ENCODE assay signal across 18 mouse cellular contexts in genomic region chr7:80123672-80124071, GRCm38 (mm10). TPM values are rescaled to one million over a fixed set of nuclear protein-coding genes. Genes with fewer than 3 reads are reported as not detected.
DNase-seq lines count a peak whose midpoint lies in the region; ATAC-seq and TF ChIP-seq lines count a peak whose summit lies in the region.
"Had no signal": no experiment of that assay in that cellular context is flagged by ENCODE, and none has a peak within 500 bp of the region (broad histone marks: within the 10 kb centered on the region; RNA-seq: fewer than 3 reads in every experiment).

No protein-coding gene starts in this region.

- 0 out of 2 replicates have a peak overlapping the region, but pooled peaks have one; percentile 17 for H3K27ac ChIP-seq in heart, embryonic 15.5 days
- peak overlapping the region; percentile 80 for H3K27ac ChIP-seq in thymus, adult 2 months (ENCODE audit: control insufficient read depth, insufficient read depth, low read length)
- H3K27ac ChIP-seq: embryonic facial prominence, embryonic 13.5 days; forebrain, embryonic 13.5 days; hindbrain, embryonic 10.5 days; hindbrain, embryonic 14.5 days had no signal

- H3K9ac ChIP-seq in heart, embryonic 15.5 days, result no peak overlapping the region
- H3K9ac ChIP-seq: embryonic facial prominence, embryonic 13.5 days; forebrain, embryonic 13.5 days; forebrain, postnatal 0 days; hindbrain, embryonic 14.5 days had no signal

- H3K27me3 ChIP-seq in heart, embryonic 15.5 days, result no peaks in the 10 kb centered on the region
- H3K27me3 ChIP-seq in thymus, adult 2 months (ENCODE audit: control insufficient read depth, insufficient read depth, low read length), result no peaks in the 10 kb centered on the region
- H3K27me3 ChIP-seq: CH12.LX; embryonic facial prominence, embryonic 13.5 days; forebrain, embryonic 13.5 days had no signal

- DNase-seq in heart, adult 8-10 months (ENCODE audit: low spot score), result no peak
- DNase-seq in thymus, adult 2 months, result no peak
- no peak for DNase-seq in thymus, adult 18-20 months
- DNase-seq in kidney, postnatal 25 days, result no peak
- no peak for DNase-seq in ovary, postnatal 10 days (ENCODE audit: low spot score)
- DNase-seq: adrenal gland, postnatal 10 days; cerebellum, adult 11 months; cerebellum, adult 8-10 months; cerebellum, postnatal 14 days; forebrain, postnatal 0 days; gastrocnemius, postnatal 14 days had no signal

- TF ChIP-seq CTCF in thymus, adult 2 months (IDR thresholded peaks at IDR 0.05; ENCODE audit: borderline replicate concordance, control insufficient read depth, extremely low read depth, insufficient read depth, low read length, poor library complexity), result no peak

- no peak overlapping the region for H3K4me3 ChIP-seq in heart, embryonic 15.5 days
- H3K4me3 ChIP-seq in thymus, adult 2 months (ENCODE audit: control insufficient read depth, insufficient read depth, low read length), result no peak overlapping the region
- H3K4me3 ChIP-seq: embryonic facial prominence, embryonic 13.5 days; forebrain, embryonic 13.5 days; hindbrain, embryonic 10.5 days had no signal

- H3K9me3 ChIP-seq in heart, embryonic 15.5 days (replicated peaks), result no peaks in the 10 kb centered on the region
- H3K9me3 ChIP-seq: embryonic facial prominence, embryonic 13.5 days; forebrain, embryonic 13.5 days; hindbrain, embryonic 10.5 days had no signal

- no peak for TF ChIP-seq POLR2A in thymus, adult 2 months (IDR thresholded peaks at IDR 0.05; ENCODE audit: control insufficient read depth, extremely low read depth, insufficient read depth, low read length, poor library complexity)

- H3K4me1 ChIP-seq in heart, embryonic 15.5 days (replicated peaks), result peaks cover 44% of the 10 kb centered on the region
- peaks cover 5% of the 10 kb centered on the region; the same call in 1 of the 2 replicates for H3K4me1 ChIP-seq in thymus, adult 2 months (replicated peaks; ENCODE audit: control insufficient read depth, insufficient read depth, low read length)
- H3K4me1 ChIP-seq: forebrain, embryonic 13.5 days; hindbrain, embryonic 10.5 days had no signal

- ATAC-seq in heart, embryonic 15.5 days (replicated peaks; ENCODE audit: insufficient number of reproducible peaks, insufficient read depth, low FRiP score, low read depth), result no peak
- 0 out of 2 replicates have a peak, but pooled peaks have one; percentile 3 for ATAC-seq in common myeloid progenitor, adult 5-6 weeks (replicated peaks; ENCODE audit: low read depth, poor library complexity, severe bottlenecking)
- ATAC-seq: forebrain, embryonic 13.5 days; forebrain, postnatal 0 days had no signal

- whole genome bisulfite sequencing in heart, embryonic 15.5 days, result 88% methylated on average over 2 of the region's 2 CpGs
- WGBS in thymus, adult 2 months, result 53% methylated on average over 2 of the region's 2 CpGs

- H3K4me2 ChIP-seq in heart, embryonic 15.5 days, result no peak overlapping the region
- H3K4me2 ChIP-seq: embryonic facial prominence, embryonic 13.5 days; forebrain, embryonic 13.5 days; hindbrain, embryonic 14.5 days had no signal

- H3K36me3 ChIP-seq in heart, embryonic 15.5 days, result no peaks in the 10 kb centered on the region
- H3K36me3 ChIP-seq in thymus, adult 2 months (ENCODE audit: control insufficient read depth, insufficient read depth, low read length), result no peaks in the 10 kb centered on the region
- H3K36me3 ChIP-seq: embryonic facial prominence, embryonic 13.5 days; hindbrain, embryonic 10.5 days had no signal

RNA-seq across cellular contexts. Expression of gene Idh2, which starts 8.5 kb away (rescaled TPM):
- polyA plus RNA-seq in heart, embryonic 15.5 days (2015; fragmentation: Nextera tagmentation; extraction: Ambion mirVana), result 2,234 and 2,284 TPM in 2 replicates
- total RNA-seq in heart, adult 8-10 months (2022), result 1,000 to 10,000 TPM; 2,287 to 2,565 (median 2,388) TPM
- polyA plus RNA-seq in thymus, adult 2 months (2012; rRNA removed), result 168 and 225 TPM in 2 replicates
- total RNA-seq in common myeloid progenitor, adult 5-6 weeks (2017), result 233 and 240 TPM in 2 replicates
